Mouse (Mus musculus): ENCODE results near the gene Tra2a. TPM values are rescaled to one million over a fixed set of nuclear protein-coding genes. Genes with fewer than 3 reads are reported as not detected.

The Tra2a gene
- polyA plus RNA-seq, 1 experiment from 2014 or later: 164 TPM

DNA sequence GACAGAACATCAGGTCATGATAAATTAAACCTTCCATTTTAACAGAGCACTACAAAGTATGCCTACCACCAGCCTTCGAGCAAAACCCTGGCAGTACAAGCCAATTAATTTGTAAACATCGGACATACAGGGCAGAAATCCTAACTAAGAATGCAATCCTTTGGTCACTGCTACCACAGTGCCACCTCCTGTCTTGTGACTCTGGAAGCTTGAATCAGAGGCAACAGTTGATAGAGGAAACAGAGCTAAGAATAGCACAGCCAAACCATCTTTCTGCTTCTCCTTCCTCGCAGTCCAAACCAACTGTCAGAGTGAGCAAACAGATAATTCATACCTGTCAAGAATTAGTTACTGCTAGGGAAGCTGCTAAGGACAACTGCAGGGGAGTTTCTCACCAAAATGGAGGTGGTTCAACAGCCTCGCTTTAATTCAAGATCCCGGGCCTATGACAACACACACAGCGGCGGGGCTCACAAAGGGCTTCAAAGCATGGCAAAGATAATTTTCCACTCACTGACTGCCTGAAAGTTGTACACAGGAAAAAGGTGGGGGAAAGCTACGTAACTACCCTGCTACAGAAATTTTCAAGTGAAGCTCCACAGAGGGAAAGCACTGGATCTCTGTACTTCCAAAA, 55.4 kb downstream of the Tra2a start:
- WGBS: 81% methylated on average over 8 of the region's 8 CpGs
- peaks cover 50% of the 10 kb centered on the region for H3K4me1 ChIP-seq (replicated peaks)
- no peaks in the 10 kb centered on the region for H3K27me3 ChIP-seq
- H3K9ac ChIP-seq (replicated peaks): no peak overlapping the region
- 0 out of 2 replicates have a peak overlapping the region, but pooled peaks have one; percentile 3 for H3K4me2 ChIP-seq (replicated peaks)
- H3K4me3 ChIP-seq (replicated peaks): no peak overlapping the region
- no peaks in the 10 kb centered on the region for H3K9me3 ChIP-seq
- peaks cover 27% of the 10 kb centered on the region for H3K36me3 ChIP-seq
- ATAC-seq: no peak
- H3K27ac ChIP-seq: no peak overlapping the region

DNA sequence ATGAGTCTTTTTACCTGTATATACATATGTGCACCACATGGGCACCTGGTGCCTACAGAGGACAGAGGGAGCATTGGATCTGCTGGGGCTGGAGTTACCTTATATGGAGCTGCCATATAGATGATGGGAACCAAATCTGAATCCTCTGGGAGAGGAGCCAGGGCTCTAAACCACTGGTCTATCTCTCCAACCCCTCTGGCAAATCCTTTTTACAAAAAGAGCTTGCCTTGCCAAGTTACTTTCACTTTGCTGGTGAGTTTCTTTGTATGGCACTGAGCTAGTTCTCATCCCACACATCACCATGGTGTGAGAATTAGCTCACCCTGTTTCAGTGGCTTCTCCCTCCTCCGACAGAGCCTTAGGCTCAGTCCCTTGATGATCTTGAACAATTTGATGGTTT, 57.4 kb downstream of the Tra2a start:
- ATAC-seq: no peak
- Histone ChIP-seq H3K36me3 (peaks cover 29% of the 10 kb centered on the region), H3K9me3 (no peaks in the 10 kb centered on the region), H3K4me2 (replicated peaks) (no peak overlapping the region), H3K27me3 (no peaks in the 10 kb centered on the region), H3K4me3 (replicated peaks) (no peak overlapping the region), H3K9ac (replicated peaks) (no peak overlapping the region), H3K4me1 (replicated peaks) (peaks cover 37% of the 10 kb centered on the region), H3K27ac (no peak overlapping the region)
- 78% methylated on average over 1 of the region's 1 CpGs for WGBS

DNA sequence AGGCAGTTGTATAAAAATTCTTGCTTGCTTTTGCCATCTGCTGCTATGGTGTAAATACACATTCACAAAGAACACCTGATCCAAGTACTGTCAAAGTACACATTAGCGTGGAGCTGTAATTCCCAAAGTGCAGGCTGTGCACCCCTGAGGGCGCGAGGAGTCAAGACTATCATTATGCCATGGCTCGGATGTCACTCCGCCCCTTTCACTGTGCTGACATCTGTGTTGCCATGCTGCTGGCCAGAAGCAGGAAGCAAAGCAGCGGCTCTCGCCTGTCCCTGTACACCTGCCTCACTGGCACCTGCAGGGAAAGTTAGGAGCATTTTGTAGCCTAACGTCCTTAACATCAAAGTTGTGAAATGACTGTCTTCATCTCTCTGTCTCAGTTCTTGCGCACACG, 68.6 kb downstream of the Tra2a start:
- 84% methylated on average over 10 of the region's 10 CpGs for WGBS
- Histone ChIP-seq H3K4me3 (replicated peaks) (no peak overlapping the region), H3K27ac (no peak overlapping the region)

DNA sequence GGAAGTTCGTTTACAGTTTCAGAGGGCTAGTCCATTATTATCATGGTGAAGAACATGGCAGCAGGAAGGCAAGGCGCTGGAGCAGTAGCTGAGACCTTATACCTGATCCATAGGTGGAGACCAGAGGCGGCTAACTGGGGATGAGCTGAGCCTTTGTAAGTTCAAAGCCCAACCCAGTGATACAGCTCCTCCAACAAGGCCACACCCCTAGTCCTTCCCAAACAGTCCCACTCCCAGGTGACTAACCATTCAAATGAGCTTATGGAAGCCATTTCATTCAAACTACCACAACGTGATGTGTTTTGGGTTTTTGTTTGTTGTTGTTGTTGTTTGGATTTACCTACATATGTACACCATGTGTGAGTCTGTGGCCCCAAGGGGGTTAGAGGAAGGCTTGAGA, 69.3 kb downstream of the Tra2a start:
- Histone ChIP-seq H3K36me3 (peaks cover 27% of the 10 kb centered on the region), H3K27ac (no peak overlapping the region), H3K4me2 (replicated peaks) (no peak overlapping the region), H3K9me3 (peaks cover 6% of the 10 kb centered on the region), H3K27me3 (no peaks in the 10 kb centered on the region), H3K4me1 (replicated peaks) (no peaks in the 10 kb centered on the region), H3K9ac (replicated peaks) (no peak overlapping the region), H3K4me3 (replicated peaks) (no peak overlapping the region)
- WGBS: 98% methylated on average over 4 of the region's 4 CpGs
- ATAC-seq: no peak

More for the DNA sequence above, 68.6 kb downstream of the Tra2a start:
- Histone ChIP-seq H3K27me3 (no peaks in the 10 kb centered on the region), H3K4me2 (replicated peaks) (no peak overlapping the region), H3K4me1 (replicated peaks) (no peaks in the 10 kb centered on the region), H3K9ac (replicated peaks) (no peak overlapping the region), H3K36me3 (peaks cover 27% of the 10 kb centered on the region), H3K9me3 (peaks cover 6% of the 10 kb centered on the region)
- ATAC-seq: no peak

Other genes with a start within 250 kb of the Tra2a start
- 0.05 and 0.11 TPM in 2 replicates for gene Gpnmb, start 227.5 kb downstream of the Tra2a start, polyA plus RNA-seq (2015; fragmentation: Nextera tagmentation; extraction: Ambion mirVana)
- 65.2 and 70.3 TPM in 2 replicates for gene Malsu1, start 190.2 kb downstream of the Tra2a start, polyA plus RNA-seq (2015; fragmentation: Nextera tagmentation; extraction: Ambion mirVana)
- 53.7 and 57.8 TPM in 2 replicates for gene Igf2bp3, start 49.1 kb downstream of the Tra2a start, polyA plus RNA-seq (2015; fragmentation: Nextera tagmentation; extraction: Ambion mirVana)
- 7.3 and 8.3 TPM in 2 replicates for gene Ccdc126, start 55.2 kb upstream of the Tra2a start, polyA plus RNA-seq (2015; fragmentation: Nextera tagmentation; extraction: Ambion mirVana)
- gene Fam221a, start 103.7 kb upstream of the Tra2a start, polyA plus RNA-seq (2015; fragmentation: Nextera tagmentation; extraction: Ambion mirVana): 3.0 and 4.3 TPM in 2 replicates
- not detected in 2 replicates for gene Stk31, start 131.6 kb upstream of the Tra2a start, polyA plus RNA-seq (2015; fragmentation: Nextera tagmentation; extraction: Ambion mirVana)